Mouse (Mus musculus) thymus, adult 2 months (tissue): ENCODE results near the gene Lbp. TPM values are rescaled to one million over a fixed set of nuclear protein-coding genes. Genes with fewer than 3 reads are reported as not detected.

ENCODE experiments used
- DNase-seq: peaks from one replicate; pipeline ENCODE4 v3.0.0; 2021
- H3K27ac ChIP-seq: fragments of 200-500 bp; 2 replicates; pipeline ENCODE4 v1.5.1; 2012; ENCODE audit warnings: low read length, control low read depth; ENCODE audit not compliant: control insufficient read depth, insufficient read depth
- H3K27me3 ChIP-seq: fragments of 200-500 bp; 2 replicates; pipeline ENCODE4 v1.6.1; 2012; ENCODE audit warnings: mild to moderate bottlenecking, low read length, moderate library complexity, mixed read lengths; ENCODE audit not compliant: control insufficient read depth, insufficient read depth
- H3K36me3 ChIP-seq: fragments of 200-500 bp; 2 replicates; pipeline ENCODE4 v1.6.1; 2012; ENCODE audit warnings: mild to moderate bottlenecking, low read length, moderate library complexity; ENCODE audit not compliant: control insufficient read depth, insufficient read depth
- H3K4me1 ChIP-seq: fragments of 200-500 bp; replicated peaks from 2 replicates; pipeline ENCODE4 v1.6.1; 2012; ENCODE audit warnings: low read length; ENCODE audit not compliant: control insufficient read depth, insufficient read depth
- H3K4me3 ChIP-seq: fragments of 200-500 bp; 2 replicates; pipeline ENCODE4 v1.5.1; 2012; ENCODE audit warnings: mild to moderate bottlenecking, low read length, control low read depth, moderate library complexity; ENCODE audit not compliant: control insufficient read depth, insufficient read depth
- CTCF ChIP-seq: fragments of 200-500 bp; IDR thresholded peaks from 2 replicates; pipeline ENCODE4 v1.5.1; 2012; ENCODE audit warnings: mild to moderate bottlenecking, control low read depth, low read length, moderate library complexity, borderline replicate concordance; ENCODE audit not compliant: control insufficient read depth, poor library complexity, insufficient read depth; ENCODE audit errors: extremely low read depth
- POLR2A ChIP-seq: fragments of 200-500 bp; IDR thresholded peaks from 2 replicates; pipeline ENCODE4 v1.6.1; 2012; ENCODE audit warnings: mild to moderate bottlenecking, low read length, control low read depth, moderate library complexity; ENCODE audit not compliant: control insufficient read depth, poor library complexity, insufficient read depth; ENCODE audit errors: extremely low read depth
- WGBS: fragments of 180-500 bp; shearing (Covaris S2); methylation state at CpG from one replicate; pipeline ENCODE4 v1.1.7; 2018; 5-methylcytosine and 5-hydroxymethylcytosine counted together
- polyA plus RNA-seq: library from polyadenylated mRNA; depleted of rRNA; stranded (reverse); fragments of >200 nt; gene quantifications from 2 replicates; pipeline ENCODE4 v1.2.3, GENCODE M21; 2012; rRNA removed

Gene Lbp
- polyA plus RNA-seq: 6.2 and 12.1 TPM in 2 replicates

DNA sequence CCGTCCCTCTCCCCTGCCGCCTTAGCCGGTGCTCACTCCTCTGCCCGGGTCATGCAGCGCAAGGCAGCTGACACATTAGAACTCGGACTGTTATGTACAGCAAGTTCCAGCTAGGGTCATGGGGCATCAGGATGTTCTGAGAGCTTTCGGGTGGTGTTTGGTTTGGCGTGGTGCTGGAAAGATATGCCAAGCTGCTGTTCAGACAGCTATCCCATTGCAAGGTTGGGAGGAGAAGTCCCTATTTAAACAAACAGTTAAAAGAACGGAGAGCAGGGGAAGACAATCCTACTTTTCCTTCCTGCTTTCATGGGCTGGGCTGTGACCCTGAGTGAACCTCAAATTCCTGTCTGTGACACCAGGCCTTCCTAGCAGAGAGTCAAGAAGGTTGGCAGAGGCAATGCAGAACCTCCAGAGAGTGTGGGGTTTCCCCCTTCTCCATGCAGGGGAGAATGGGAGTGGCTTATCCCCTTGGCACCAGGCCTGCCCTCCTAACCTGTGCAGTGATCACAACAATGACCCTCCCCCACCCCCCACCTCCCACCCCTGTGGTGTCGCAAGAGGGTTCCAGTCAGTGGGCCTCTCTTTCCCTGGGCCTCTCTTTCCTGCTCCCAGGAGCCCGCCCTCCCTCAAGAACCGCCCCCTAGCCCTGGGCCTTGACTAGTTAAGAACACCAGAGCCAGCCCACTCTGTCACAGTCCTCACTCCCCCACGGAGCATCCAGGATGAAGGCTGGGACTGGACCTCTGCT is at the start of gene Lbp:
TSS of gene Lbp (plus strand) at position 546 of the 748 bp plus-strand sequence.
- no peak for TF ChIP-seq CTCF
- TF ChIP-seq POLR2A: no peak
- H3K36me3 ChIP-seq: no peaks in the 10 kb centered on the region
- no peak for DNase-seq
- no peaks in the 10 kb centered on the region for H3K27me3 ChIP-seq
- 48% methylated on average over 13 of the region's 13 CpGs for WGBS
- peaks cover 6% of the 10 kb centered on the region for H3K4me1 ChIP-seq
- H3K27ac ChIP-seq: no peak within 1 kb of the TSS
- no peak within 1 kb of the TSS for H3K4me3 ChIP-seq

DNA sequence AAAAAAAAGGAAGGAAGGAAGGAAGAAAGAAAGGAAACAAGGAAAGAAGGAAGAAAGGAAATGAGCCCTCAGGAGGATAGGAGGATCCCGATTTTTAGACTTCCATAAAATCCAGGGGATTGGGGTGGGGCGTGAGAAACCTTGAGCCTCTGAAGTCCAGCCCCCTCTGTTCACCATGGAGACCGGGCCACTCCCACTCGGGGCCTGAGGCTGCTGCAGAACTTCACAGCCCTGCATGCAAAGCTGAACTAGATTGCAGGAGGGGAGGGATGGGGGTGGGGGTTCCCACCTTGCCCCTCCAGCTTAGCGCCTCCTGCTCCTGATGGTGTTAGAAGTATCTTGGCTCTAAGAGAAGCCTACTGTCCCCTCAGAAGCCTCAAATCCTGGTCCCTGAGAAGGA is 49.4 kb upstream of the Lbp start:
- no peaks in the 10 kb centered on the region for H3K27me3 ChIP-seq
- no peak overlapping the region for H3K27ac ChIP-seq
- WGBS: 62% methylated on average over 5 of the region's 5 CpGs

DNA sequence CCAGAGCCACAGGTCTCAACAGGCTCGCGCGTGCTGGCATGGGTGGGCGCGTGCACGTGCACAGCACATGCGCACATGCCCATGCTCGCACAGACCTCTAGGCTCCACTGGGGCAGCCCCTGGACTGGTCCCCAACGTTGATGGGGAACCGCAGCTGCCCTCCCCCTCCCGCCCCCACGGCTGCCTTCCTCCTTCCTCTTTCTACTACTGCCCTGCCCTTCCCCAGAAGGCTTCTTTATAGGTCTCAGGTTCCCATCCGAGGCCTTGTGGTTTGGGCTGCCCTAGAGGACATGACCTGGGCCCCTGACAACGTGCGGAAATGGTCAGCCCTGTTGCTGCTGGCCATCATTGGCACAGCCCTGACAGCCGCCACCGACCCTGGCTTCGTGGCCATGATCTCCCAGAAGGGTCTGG is 48.3 kb upstream of the Lbp start, which contains the start of gene Bpi:
TSS of gene Bpi (plus strand) at position 90 of the 414 bp plus-strand sequence.
- TF ChIP-seq POLR2A: no peak
- TF ChIP-seq CTCF: no peak
- Histone ChIP-seq H3K4me1 (peaks cover 4% of the 10 kb centered on the region; the same call in 1 of the 2 replicates), H3K27me3 (no peaks in the 10 kb centered on the region), H3K27ac (no peak within 1 kb of the TSS), H3K36me3 (no peaks in the 10 kb centered on the region), H3K4me3 (no peak within 1 kb of the TSS)
- WGBS: 3% methylated on average over 18 of the region's 18 CpGs
- DNase-seq: no peak

More for the DNA sequence above, 49.4 kb upstream of the Lbp start:
- no peak for TF ChIP-seq CTCF
- no peak for TF ChIP-seq POLR2A
- Histone ChIP-seq H3K4me1 (peaks cover 4% of the 10 kb centered on the region; the same call in 1 of the 2 replicates), H3K4me3 (no peak overlapping the region), H3K36me3 (no peaks in the 10 kb centered on the region)
- DNase-seq: no peak

DNA sequence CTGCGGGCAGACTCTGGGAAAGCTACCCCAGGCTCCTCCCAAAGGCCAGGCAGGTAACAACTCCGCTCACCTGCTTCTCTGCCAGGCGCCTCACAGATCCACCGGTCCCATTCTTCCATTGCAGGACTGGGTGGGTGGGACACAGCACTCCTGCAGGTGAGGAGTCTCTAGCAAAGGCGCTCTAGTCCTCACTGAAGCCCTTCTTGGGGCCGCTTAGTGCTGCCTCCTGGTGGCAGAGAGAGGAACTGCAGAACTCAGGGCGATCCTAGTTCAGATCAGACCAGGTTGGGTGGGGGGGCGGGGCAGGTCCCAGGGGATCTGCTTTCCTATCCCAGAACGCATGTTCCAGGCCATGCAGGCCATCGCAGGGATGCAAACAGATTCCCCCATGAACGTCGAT is 47.5 kb upstream of the Lbp start:
- TF ChIP-seq CTCF: peak; percentile 75
- TF ChIP-seq POLR2A: no peak
- DNase-seq: peak; percentile 67
- Histone ChIP-seq H3K27me3 (no peaks in the 10 kb centered on the region), H3K27ac (no peak overlapping the region), H3K36me3 (no peaks in the 10 kb centered on the region), H3K4me3 (no peak overlapping the region), H3K4me1 (peaks cover 4% of the 10 kb centered on the region; the same call in 1 of the 2 replicates)
- 30% methylated on average over 12 of the region's 12 CpGs for WGBS

DNA sequence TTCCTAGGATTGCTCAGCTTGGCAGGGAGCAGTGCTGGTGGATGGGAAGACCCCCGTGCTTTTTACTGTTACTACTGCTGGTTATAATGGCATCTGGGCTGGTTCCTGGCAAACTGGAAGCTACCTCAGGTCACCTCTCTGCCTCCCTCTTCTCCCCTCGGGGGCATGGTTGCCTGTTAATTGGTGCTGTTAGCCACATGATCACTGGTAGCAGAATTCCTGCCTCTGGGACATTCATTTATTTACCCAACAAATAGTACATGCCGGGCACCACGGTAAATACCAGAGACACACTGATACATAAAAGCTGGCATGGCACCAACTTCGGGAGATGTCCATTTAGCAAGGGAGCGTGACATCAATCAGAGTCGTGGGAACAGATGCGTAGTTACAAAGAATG is 46.8 kb upstream of the Lbp start:
- Histone ChIP-seq H3K36me3 (no peaks in the 10 kb centered on the region), H3K4me3 (no peak overlapping the region), H3K27ac (no peak overlapping the region), H3K27me3 (no peaks in the 10 kb centered on the region), H3K4me1 (peaks cover 4% of the 10 kb centered on the region; the same call in 1 of the 2 replicates)
- TF ChIP-seq POLR2A (no peak), CTCF (no peak)
- 88% methylated on average over 8 of the region's 8 CpGs for WGBS
- DNase-seq: no peak

DNA sequence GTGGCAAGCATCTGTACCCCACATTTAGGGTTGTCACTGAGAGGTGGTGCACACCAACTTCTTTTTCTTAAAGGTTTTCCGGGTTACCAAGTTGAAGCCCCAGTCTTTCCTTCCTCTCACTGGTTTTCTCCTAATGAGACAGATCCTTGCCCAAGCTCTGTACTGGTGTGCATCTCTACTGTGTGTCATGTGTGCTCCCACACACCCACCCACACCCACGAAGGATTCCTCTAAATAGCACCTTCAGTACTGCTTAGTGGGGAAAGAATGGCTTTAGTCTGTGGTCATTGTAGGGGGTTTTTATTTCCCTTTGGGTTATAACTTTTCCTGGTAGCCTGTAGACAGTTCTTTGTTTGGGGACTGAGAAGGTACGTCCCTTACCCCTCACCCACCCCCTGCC is 41.4 kb upstream of the Lbp start:
- Histone ChIP-seq H3K27me3 (no peaks in the 10 kb centered on the region), H3K4me3 (no peak overlapping the region), H3K4me1 (no peaks in the 10 kb centered on the region), H3K27ac (no peak overlapping the region), H3K36me3 (no peaks in the 10 kb centered on the region)
- TF ChIP-seq CTCF (no peak), POLR2A (no peak)
- 66% methylated on average over 3 of the region's 3 CpGs for WGBS
- no peak for DNase-seq

DNA sequence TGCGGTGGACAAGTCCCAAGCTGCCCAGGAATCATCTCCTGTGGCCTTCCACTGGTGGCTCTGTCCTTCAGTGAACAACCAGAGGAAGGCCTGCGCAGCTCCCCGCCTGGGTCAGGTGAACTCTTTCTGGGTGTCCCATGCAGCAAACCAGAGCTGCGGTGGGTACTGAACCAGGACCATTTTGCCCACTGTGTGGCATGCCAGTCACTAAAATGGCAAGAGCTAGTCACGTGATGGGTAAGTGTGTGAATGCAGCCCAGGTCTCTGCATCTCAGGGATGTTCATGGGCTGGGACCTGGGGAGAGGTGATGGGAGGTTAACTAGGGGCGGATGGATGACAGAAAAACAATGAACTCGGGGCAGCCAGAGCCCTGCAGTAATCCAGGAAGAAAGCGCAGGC is 36.3 kb upstream of the Lbp start:
- Histone ChIP-seq H3K27me3 (no peaks in the 10 kb centered on the region), H3K27ac (no peak overlapping the region), H3K4me1 (peaks cover 16% of the 10 kb centered on the region), H3K4me3 (no peak overlapping the region), H3K36me3 (no peaks in the 10 kb centered on the region)
- WGBS: 98% methylated on average over 8 of the region's 8 CpGs
- TF ChIP-seq CTCF: no peak
- TF ChIP-seq POLR2A: no peak
- no peak for DNase-seq
